Mouse (Mus musculus) urinary bladder, postnatal 10 days (tissue): ENCODE results near the gene Scn8a.

ENCODE experiments used
- DNase-seq: peaks from one replicate; pipeline ENCODE4 v3.0.0; 2022; ENCODE audit warnings: low spot score

The Scn8a gene

DNA sequence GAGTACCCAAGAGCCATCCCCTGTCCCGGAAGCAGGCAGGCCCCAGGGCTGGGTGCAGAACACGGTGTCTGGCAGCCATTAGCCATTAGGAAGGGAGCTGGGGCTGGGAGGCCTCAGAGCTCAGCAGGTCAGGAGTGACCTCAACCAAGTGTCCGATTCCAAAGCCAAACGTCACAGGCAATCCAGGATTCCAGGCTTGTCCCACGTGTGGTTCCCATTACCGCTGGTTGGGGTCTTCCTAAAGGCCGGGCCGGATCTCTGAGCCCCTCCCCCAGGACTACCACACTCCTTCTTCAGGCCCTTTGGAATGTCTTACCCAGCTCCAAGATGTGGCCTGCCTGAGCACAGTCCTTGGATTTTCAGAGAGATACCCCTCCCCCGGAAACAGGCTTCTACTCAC is 225.3 kb downstream of the Scn8a start:
- DNase-seq = no peak

DNA sequence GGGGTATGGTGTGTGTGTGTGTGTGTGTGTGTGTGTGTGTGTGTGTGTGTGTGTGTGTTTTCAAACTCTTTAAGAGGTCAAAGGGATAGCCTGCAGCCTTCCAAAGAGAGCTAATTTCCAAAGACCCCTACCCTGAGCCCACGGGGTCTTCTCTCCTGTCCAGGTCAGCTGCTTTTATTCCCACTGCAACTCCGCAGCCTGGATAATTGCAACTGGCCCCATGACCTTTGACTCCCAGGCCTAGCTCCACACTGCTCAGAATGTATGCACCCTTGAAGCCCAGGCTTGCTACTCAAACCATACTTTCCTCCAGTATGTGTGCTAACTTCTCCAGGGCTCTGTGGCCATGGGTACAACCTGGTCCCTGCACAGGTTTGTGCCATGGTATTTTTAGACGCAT is 225.7 kb downstream of the Scn8a start:
- no peak for DNase-seq
